Mouse (Mus musculus): ENCODE results near the gene Lkaaear1. TPM values are rescaled to one million over a fixed set of nuclear protein-coding genes. Genes with fewer than 3 reads are reported as not detected.

Gene Lkaaear1
- polyA plus RNA-seq, 1 experiment from 2014 or later, result not detected

Other genes with a start within 250 kb of the Lkaaear1 start
- gene Zbtb46, start 239.0 kb downstream of the Lkaaear1 start, polyA plus RNA-seq (2016; fragmentation: Nextera tagmentation; extraction: Ambion mirVana), result 14.4 and 16.1 TPM in 2 replicates
- 0.10 TPM in 1 of 2 replicates, not detected in the other for gene Abhd16b, start 205.2 kb downstream of the Lkaaear1 start, polyA plus RNA-seq (2016; fragmentation: Nextera tagmentation; extraction: Ambion mirVana)
- gene Tpd52l2, start 201.3 kb downstream of the Lkaaear1 start, polyA plus RNA-seq (2016; fragmentation: Nextera tagmentation; extraction: Ambion mirVana), result 133 and 134 TPM in 2 replicates
- gene Dnajc5, start 178.0 kb downstream of the Lkaaear1 start, polyA plus RNA-seq (2016; fragmentation: Nextera tagmentation; extraction: Ambion mirVana), result 129 and 134 TPM in 2 replicates
- gene Uckl1, start 113.5 kb downstream of the Lkaaear1 start, polyA plus RNA-seq (2016; fragmentation: Nextera tagmentation; extraction: Ambion mirVana), result 50.7 and 50.8 TPM in 2 replicates
- gene Prpf6, start 106.6 kb downstream of the Lkaaear1 start, polyA plus RNA-seq (2016; fragmentation: Nextera tagmentation; extraction: Ambion mirVana), result 75.6 and 76.9 TPM in 2 replicates
- gene Zfp512b, start 105.6 kb downstream of the Lkaaear1 start, polyA plus RNA-seq (2016; fragmentation: Nextera tagmentation; extraction: Ambion mirVana), result 70.9 and 74.5 TPM in 2 replicates
- 71.3 and 73.8 TPM in 2 replicates for gene Samd10, start 99.2 kb downstream of the Lkaaear1 start, polyA plus RNA-seq (2016; fragmentation: Nextera tagmentation; extraction: Ambion mirVana)
- 0.28 TPM in 1 of 2 replicates, not detected in the other for gene Gm29797, start 41.4 kb downstream of the Lkaaear1 start, polyA plus RNA-seq (2016; fragmentation: Nextera tagmentation; extraction: Ambion mirVana)
- 14.1 and 15.2 TPM in 2 replicates for gene Sox18, start 26.8 kb downstream of the Lkaaear1 start, polyA plus RNA-seq (2016; fragmentation: Nextera tagmentation; extraction: Ambion mirVana)
- 23.2 and 28.2 TPM in 2 replicates for gene Tcea2, start 18.1 kb downstream of the Lkaaear1 start, polyA plus RNA-seq (2016; fragmentation: Nextera tagmentation; extraction: Ambion mirVana)
- gene Rgs19, start 4.5 kb downstream of the Lkaaear1 start, polyA plus RNA-seq (2016; fragmentation: Nextera tagmentation; extraction: Ambion mirVana), result 47.5 and 47.6 TPM in 2 replicates
- 28.4 and 29.2 TPM in 2 replicates for gene Oprl1, start 16.6 kb upstream of the Lkaaear1 start, polyA plus RNA-seq (2016; fragmentation: Nextera tagmentation; extraction: Ambion mirVana)
- 51.9 and 60.8 TPM in 2 replicates for gene Myt1, start 64.9 kb upstream of the Lkaaear1 start, polyA plus RNA-seq (2016; fragmentation: Nextera tagmentation; extraction: Ambion mirVana)
- gene Pcmtd2, start 139.4 kb upstream of the Lkaaear1 start, polyA plus RNA-seq (2016; fragmentation: Nextera tagmentation; extraction: Ambion mirVana), result 36.2 and 36.9 TPM in 2 replicates
- 100.0 and 104 TPM in 2 replicates for gene Polr3k, start 165.9 kb upstream of the Lkaaear1 start, polyA plus RNA-seq (2016; fragmentation: Nextera tagmentation; extraction: Ambion mirVana)

All from forebrain, embryonic 12.5 days (tissue).